Mouse (Mus musculus) CH12.LX (cell line): ENCODE data around the gene Brd2. TPM values are rescaled to one million over a fixed set of nuclear protein-coding genes. Genes with fewer than 3 reads are reported as not detected.

ENCODE experiments used
- DNase-seq: peaks from one replicate; pipeline ENCODE4 v3.0.0-alpha.2; 2013; ENCODE audit errors: extremely low read depth
- H3K27ac ChIP-seq: 2 replicates; pipeline ENCODE4 v1.5.1; 2012; ENCODE audit warnings: low read depth, mild to moderate bottlenecking, control low read depth, moderate library complexity; ENCODE audit not compliant: insufficient read depth
- H3K27me3 ChIP-seq: replicated peaks from 2 replicates; pipeline ENCODE3; 2012; ENCODE audit warnings: inconsistent platforms
- H3K36me3 ChIP-seq, 2 experiments: replicated peaks in 1 of 2; 2 replicates each; pipeline versions ENCODE3 to v1.6.1; 2012; ENCODE audit warnings: inconsistent platforms in 1 of 2, low read length in 1 of 2, mild to moderate bottlenecking in 1 of 2, mixed read lengths in 1 of 2, moderate library complexity in 1 of 2; ENCODE audit not compliant: control insufficient read depth in 1 of 2, insufficient read depth in 1 of 2
- H3K4me1 ChIP-seq, 2 experiments: 2 replicates each; pipeline ENCODE4 v1.6.1; 2012; ENCODE audit warnings: inconsistent platforms in 1 of 2, moderate library complexity in 1 of 2; ENCODE audit not compliant: insufficient read depth in 2 of 2, control insufficient read depth in 1 of 2
- H3K4me2 ChIP-seq: 2 replicates; pipeline ENCODE4 v1.6.1; 2012; ENCODE audit warnings: low read depth, mild to moderate bottlenecking, control low read depth; ENCODE audit not compliant: poor library complexity, insufficient read depth, severe bottlenecking
- H3K4me3 ChIP-seq, 3 experiments: fragments of 150-350 bp in 1 of 3; sonication (generic) in 1 of 3; replicated peaks in 1 of 3; 2 replicates each; pipeline versions ENCODE3 to v1.5.1; 2011 to 2012; ENCODE audit warnings: low read depth in 2 of 3, low read length in 2 of 3, mild to moderate bottlenecking in 2 of 3, moderate library complexity in 2 of 3, control low read depth in 1 of 3, improper control_type of control experiment in 1 of 3, inconsistent platforms in 1 of 3, mixed read lengths in 1 of 3; ENCODE audit not compliant: poor library complexity in 1 of 3
- H3K79me2 ChIP-seq: replicated peaks from 2 replicates; pipeline ENCODE4 v1.6.1; 2012; ENCODE audit warnings: mild to moderate bottlenecking, moderate library complexity; ENCODE audit not compliant: control insufficient read depth, poor library complexity, insufficient read depth, severe bottlenecking; ENCODE audit errors: extremely low read depth
- H3K9ac ChIP-seq: 2 replicates; pipeline ENCODE4 v1.6.1; 2012; ENCODE audit warnings: low read depth, mild to moderate bottlenecking, control low read depth, moderate library complexity; ENCODE audit not compliant: insufficient read depth
- H3K9me3 ChIP-seq: replicated peaks from 2 replicates; pipeline ENCODE3; 2012; ENCODE audit warnings: low read length, inconsistent platforms, mixed read lengths
- BHLHE40 ChIP-seq: IDR thresholded peaks from 2 replicates; pipeline ENCODE4 v1.6.1; 2011; ENCODE audit warnings: mild to moderate bottlenecking, low read depth, low read length, improper control_type of control experiment
- CHD1 ChIP-seq: IDR thresholded peaks from 2 replicates; pipeline ENCODE4 v1.6.1; 2012; ENCODE audit warnings: low read depth, low read length, improper control_type of control experiment, inconsistent platforms
- CHD2 ChIP-seq: IDR thresholded peaks from 2 replicates; pipeline ENCODE4 v1.6.1; 2011; ENCODE audit warnings: low read length, improper control_type of control experiment
- CTCF ChIP-seq, 2 experiments: IDR thresholded peaks in 1 of 2; conservative IDR thresholded peaks in 1 of 2; 2 replicates each; pipeline ENCODE4 v1.5.1; 2011 to 2012; ENCODE audit warnings: low read depth in 2 of 2, low read length in 2 of 2, improper control_type of control experiment in 1 of 2, inconsistent platforms in 1 of 2, mild to moderate bottlenecking in 1 of 2, moderate library complexity in 1 of 2
- E2F4 ChIP-seq: IDR thresholded peaks from 2 replicates; pipeline ENCODE4 v1.6.1; 2011; ENCODE audit warnings: low read depth, low read length, improper control_type of control experiment; ENCODE audit not compliant: insufficient replicate concordance
- ELF1 ChIP-seq: IDR thresholded peaks from 2 replicates; pipeline ENCODE4 v1.6.1; 2014; ENCODE audit warnings: low read depth, mild to moderate bottlenecking, inconsistent platforms, low read length, improper control_type of control experiment
- EP300 ChIP-seq: IDR thresholded peaks from 2 replicates; pipeline ENCODE4 v1.6.1; 2011; ENCODE audit warnings: low read length, improper control_type of control experiment
- ETS1 ChIP-seq: conservative IDR thresholded peaks from 2 replicates; pipeline ENCODE4 v1.6.1; 2012; ENCODE audit warnings: low read depth, mild to moderate bottlenecking, inconsistent platforms, low read length, improper control_type of control experiment, moderate library complexity
- GABPA ChIP-seq: IDR thresholded peaks from 2 replicates; pipeline ENCODE4 v1.6.1; 2012; ENCODE audit warnings: low read depth, low read length, improper control_type of control experiment, inconsistent platforms; ENCODE audit not compliant: insufficient replicate concordance
- HCFC1 ChIP-seq: IDR thresholded peaks from 2 replicates; pipeline ENCODE4 v1.6.1; 2012; ENCODE audit warnings: low read depth, mild to moderate bottlenecking, inconsistent platforms, low read length, improper control_type of control experiment
- IRF4 ChIP-seq: IDR thresholded peaks from 2 replicates; pipeline ENCODE4 v1.6.1; 2014; ENCODE audit warnings: low read depth, mild to moderate bottlenecking, inconsistent platforms, low read length, improper control_type of control experiment
- JUN ChIP-seq: IDR thresholded peaks from 2 replicates; pipeline ENCODE4 v1.6.1; 2011; ENCODE audit warnings: low read depth, mild to moderate bottlenecking, low read length, improper control_type of control experiment, moderate library complexity; ENCODE audit not compliant: insufficient read depth
- JUND ChIP-seq: conservative IDR thresholded peaks from 2 replicates; pipeline ENCODE4 v1.6.1; 2011; ENCODE audit warnings: low read depth, low read length, improper control_type of control experiment
- KAT2A ChIP-seq: IDR thresholded peaks from 2 replicates; pipeline ENCODE4 v1.6.1; 2012; ENCODE audit warnings: low read length, improper control_type of control experiment, inconsistent platforms; ENCODE audit not compliant: insufficient replicate concordance
- MAFK ChIP-seq: IDR thresholded peaks from 2 replicates; pipeline ENCODE4 v1.6.1; 2011; ENCODE audit warnings: low read length, improper control_type of control experiment; ENCODE audit not compliant: insufficient replicate concordance
- MAX ChIP-seq: IDR thresholded peaks from 2 replicates; pipeline ENCODE4 v1.6.1; 2011; ENCODE audit warnings: low read length, improper control_type of control experiment
- MAZ ChIP-seq: IDR thresholded peaks from 2 replicates; pipeline ENCODE4 v1.6.1; 2012; ENCODE audit warnings: low read depth, mild to moderate bottlenecking, inconsistent platforms, low read length, improper control_type of control experiment, moderate library complexity
- MEF2A ChIP-seq: IDR thresholded peaks from 2 replicates; pipeline ENCODE4 v1.6.1; 2014; ENCODE audit warnings: low read depth, mild to moderate bottlenecking, inconsistent platforms, low read length, improper control_type of control experiment, borderline replicate concordance
- MXI1 ChIP-seq: IDR thresholded peaks from 2 replicates; pipeline ENCODE4 v1.6.1; 2011; ENCODE audit warnings: mild to moderate bottlenecking, low read depth, low read length, improper control_type of control experiment
- MYC ChIP-seq: IDR thresholded peaks from 2 replicates; pipeline ENCODE4 v1.6.1; 2011; ENCODE audit warnings: low read depth, mild to moderate bottlenecking, improper control_type of control experiment, low read length
- NELFE ChIP-seq: IDR thresholded peaks from 2 replicates; pipeline ENCODE4 v1.6.1; 2011; ENCODE audit warnings: low read depth, low read length, improper control_type of control experiment
- NRF1 ChIP-seq: IDR thresholded peaks from 2 replicates; pipeline ENCODE4 v1.6.1; 2014; ENCODE audit warnings: low read depth, mild to moderate bottlenecking, inconsistent platforms, low read length, improper control_type of control experiment, moderate library complexity
- PAX5 ChIP-seq: IDR thresholded peaks from 2 replicates; pipeline ENCODE4 v1.6.1; 2012; ENCODE audit warnings: low read length, inconsistent platforms, mixed read lengths
- POLR2A ChIP-seq: IDR thresholded peaks from 2 replicates; pipeline ENCODE4 v1.6.1; 2011; ENCODE audit warnings: low read depth, mild to moderate bottlenecking, improper control_type of control experiment, low read length
- POLR2AphosphoS2 ChIP-seq: IDR thresholded peaks from 2 replicates; pipeline ENCODE4 v1.6.1; 2011; ENCODE audit warnings: low read depth, low read length, improper control_type of control experiment
- RAD21 ChIP-seq: IDR thresholded peaks from 2 replicates; pipeline ENCODE4 v1.6.1; 2011; ENCODE audit warnings: low read depth, mild to moderate bottlenecking, low read length, improper control_type of control experiment, moderate library complexity
- RCOR1 ChIP-seq: conservative IDR thresholded peaks from 2 replicates; pipeline ENCODE4 v1.6.1; 2012; ENCODE audit warnings: low read depth, mild to moderate bottlenecking, inconsistent platforms, low read length, improper control_type of control experiment
- SIN3A ChIP-seq: IDR thresholded peaks from 2 replicates; pipeline ENCODE4 v1.6.1; 2012; ENCODE audit warnings: low read length, improper control_type of control experiment, inconsistent platforms
- SMC3 ChIP-seq: IDR thresholded peaks from 2 replicates; pipeline ENCODE4 v1.6.1; 2011; ENCODE audit warnings: low read depth, low read length, improper control_type of control experiment
- TBP ChIP-seq: conservative IDR thresholded peaks from 2 replicates; pipeline ENCODE4 v1.6.1; 2011; ENCODE audit warnings: low read depth, low read length, improper control_type of control experiment
- TCF12 ChIP-seq: IDR thresholded peaks from 2 replicates; pipeline ENCODE4 v1.6.1; 2014; ENCODE audit warnings: low read depth, mild to moderate bottlenecking, inconsistent platforms, low read length, improper control_type of control experiment
- UBTF ChIP-seq: IDR thresholded peaks from 2 replicates; pipeline ENCODE4 v1.6.1; 2012; ENCODE audit warnings: low read depth, mild to moderate bottlenecking, inconsistent platforms, low read length, improper control_type of control experiment, moderate library complexity
- USF1 ChIP-seq: IDR thresholded peaks from 2 replicates; pipeline ENCODE4 v1.6.1; 2014; ENCODE audit warnings: low read depth, mild to moderate bottlenecking, inconsistent platforms, low read length, improper control_type of control experiment
- USF2 ChIP-seq: conservative IDR thresholded peaks from 2 replicates; pipeline ENCODE4 v1.6.1; 2011; ENCODE audit warnings: low read depth, low read length, improper control_type of control experiment
- ZC3H11A ChIP-seq: IDR thresholded peaks from 2 replicates; pipeline ENCODE4 v1.6.1; 2012; ENCODE audit warnings: low read depth, mild to moderate bottlenecking, inconsistent platforms, low read length, improper control_type of control experiment
- ZKSCAN1 ChIP-seq: IDR thresholded peaks from 2 replicates; pipeline ENCODE4 v1.6.1; 2012; ENCODE audit warnings: low read depth, inconsistent platforms, low read length, improper control_type of control experiment, borderline replicate concordance
- ZMIZ1 ChIP-seq: IDR thresholded peaks from 2 replicates; pipeline ENCODE4 v1.6.1; 2012; ENCODE audit warnings: low read depth, mild to moderate bottlenecking, inconsistent platforms, low read length, improper control_type of control experiment
- ZNF384 ChIP-seq: IDR thresholded peaks from 2 replicates; pipeline ENCODE4 v1.6.1; 2012; ENCODE audit warnings: low read depth, low read length, improper control_type of control experiment, inconsistent platforms
- dilution Hi-C: fragments of 300-500 bp; cut with MboI; formaldehyde crosslinking; loops from 2 replicates; pipeline ENCODE4 v1.14.3; 2020; ENCODE audit warnings: low sequenced_read_pairs; ENCODE audit not compliant: extremely low pct_unique_long_range_greater_than_20kb, extremely low pct_ligation_motif_present
- in situ Hi-C: fragments of 300-500 bp; cut with MboI; formaldehyde crosslinking; loops from 3 replicates; pipeline ENCODE4 v1.14.3; 2019; ENCODE audit warnings: low sequenced_read_pairs, low pct_ligation_motif_present, low pct_unique_long_range_greater_than_20kb, mixed read lengths
- polyA plus RNA-seq: library from polyadenylated mRNA; unstranded; fragments of >175 nt; gene quantifications from 2 replicates; pipeline ENCODE4 v1.2.1, GENCODE M21; 2012; ENCODE audit warnings: low read depth; ENCODE audit not compliant: insufficient read length
- total RNA-seq, 2 experiments: library from RNA; depleted of rRNA; stranded (reverse); fragments of 300-350 nt in 1 of 2; fragments of >200 nt in 1 of 2; gene quantifications; 2 replicates each; pipeline ENCODE4 v1.2.3; 2012 to 2014

Gene Brd2
- total and polyA plus RNA-seq, 3 experiments: 101 to 247 (median 141) TPM

DNA sequence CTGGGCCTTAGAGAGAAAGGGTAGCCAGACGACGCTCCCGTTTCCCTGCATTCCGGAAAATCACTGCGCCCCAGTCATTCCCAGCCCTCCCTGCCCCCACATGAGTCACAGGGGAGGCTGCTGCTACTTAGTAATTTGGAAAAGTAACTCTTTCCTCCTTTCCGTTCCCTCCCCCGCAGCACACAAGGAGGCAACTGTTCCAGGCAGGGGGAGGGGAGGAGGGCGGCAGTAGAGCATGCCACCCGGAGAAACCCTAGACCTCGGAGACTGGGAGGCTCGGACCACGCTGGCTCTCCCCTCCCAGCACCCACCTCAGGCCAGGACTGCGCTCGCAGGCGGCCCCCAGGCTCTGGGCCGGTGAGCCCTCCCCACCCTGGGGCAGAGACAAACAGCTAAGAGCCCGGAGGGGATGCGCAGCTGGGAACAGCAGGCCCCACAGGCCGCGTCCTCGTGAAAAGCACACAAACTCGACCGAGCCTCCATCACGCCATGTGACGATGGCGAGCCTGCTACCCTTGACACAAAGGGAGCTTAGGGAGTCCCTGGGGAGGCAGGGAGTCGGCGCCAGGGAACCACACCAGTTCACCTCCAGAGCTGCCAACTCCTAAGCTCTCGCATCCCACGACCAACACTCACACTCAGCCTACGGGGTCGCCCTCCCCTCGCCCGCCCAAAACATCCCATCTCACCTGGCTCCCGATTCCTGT lies 1.1 kb downstream of the Brd2 start:
- in situ Hi-C loops (no loop called here), dilution Hi-C loops (no loop called here)
- peak overlapping the region; percentile 98 for H3K27ac ChIP-seq
- peaks cover 25 to 37% of the 10 kb centered on the region in 2 experiments for H3K36me3 ChIP-seq
- no peaks in the 10 kb centered on the region for H3K9me3 ChIP-seq
- H3K79me2 ChIP-seq: peaks cover 39% of the 10 kb centered on the region
- H3K4me3 ChIP-seq: peak overlapping the region; percentile 76 to 100 (median 88)
- H3K4me1 ChIP-seq: peaks cover 3 to 25% of the 10 kb centered on the region in 2 experiments
- H3K9ac ChIP-seq: peak overlapping the region; percentile 99
- peak; percentile 80 for DNase-seq
- no peaks in the 10 kb centered on the region for H3K27me3 ChIP-seq
- TF ChIP-seq ZMIZ1: no peak; the same call in 1 of the 2 replicates
- TF ChIP-seq BHLHE40: peak; percentile 4; the same call in 1 of the 2 replicates
- TF ChIP-seq NRF1: no peak; the same call in 1 of the 2 replicates
- TF ChIP-seq USF1: no peak
- TF ChIP-seq RCOR1: peak; percentile 3; the same call in 1 of the 2 replicates
- TF ChIP-seq NELFE: 0 out of 2 replicates have a peak, but pooled peaks have one; percentile 39
- no peak for TF ChIP-seq GABPA
- no peak for TF ChIP-seq ZC3H11A
- peak; percentile 3; the same call in 1 of the 2 replicates for TF ChIP-seq TCF12
- no peak for TF ChIP-seq EP300
- peak; percentile 38 for TF ChIP-seq POLR2A
- no peak; the same call in none of the 2 replicates for TF ChIP-seq MXI1
- no peak for TF ChIP-seq MAX
- TF ChIP-seq E2F4: no peak
- TF ChIP-seq CTCF (conservative IDR thresholded peaks at IDR 0.05 in 1 of 2, IDR thresholded peaks at IDR 0.05 in 1 of 2; ENCODE audit: low read depth in 2 of 2, low read length in 2 of 2): no peak
- TF ChIP-seq UBTF: peak; percentile 13; the same call in 1 of the 2 replicates
- TF ChIP-seq ETS1: no peak
- peak; percentile 9; the same call in 1 of the 2 replicates for TF ChIP-seq MYC
- peak; percentile 42; the same call in 1 of the 2 replicates for TF ChIP-seq MAZ
- TF ChIP-seq SIN3A: no peak; the same call in 1 of the 2 replicates
- no peak for TF ChIP-seq RAD21
- TF ChIP-seq TBP: no peak
- TF ChIP-seq JUND: no peak
- TF ChIP-seq SMC3: no peak
- TF ChIP-seq ZNF384: no peak
- TF ChIP-seq JUN: no peak
- no peak for TF ChIP-seq KAT2A
- TF ChIP-seq PAX5: no peak
- no peak for TF ChIP-seq IRF4
- TF ChIP-seq CHD2: peak; percentile 85
- TF ChIP-seq MEF2A: no peak
- TF ChIP-seq ZKSCAN1: no peak
- TF ChIP-seq USF2: no peak
- no peak for TF ChIP-seq ELF1
- no peak for TF ChIP-seq MAFK
- no peak for TF ChIP-seq HCFC1
- TF ChIP-seq CHD1: no peak
- peak; percentile 3; the same call in 1 of the 2 replicates for TF ChIP-seq POLR2AphosphoS2
- TF ChIP-seq, all 38 proteins: peak for 10
- H3K4me2 ChIP-seq: peak overlapping the region; percentile 14; the same call in 1 of the 2 replicates
